Mouse (Mus musculus) intestine, embryonic 14.5 days (tissue): Measurements from ENCODE around the gene Cpne7. TPM values are rescaled to one million over a fixed set of nuclear protein-coding genes. Genes with fewer than 3 reads are reported as not detected.
"Not testable (repeated sequence)": the region's sequence is repeated elsewhere in the genome, so short reads cannot be mapped to it uniquely, and the experiment has no call there.

ENCODE experiments used
- ATAC-seq: fragments of 200-750 bp; cut with Nextera tagmentation; replicated peaks from 2 replicates; pipeline ENCODE4 v1.8.0; 2017; ENCODE audit warnings: low read depth, moderate number of reproducible peaks, moderate TSS enrichment, moderate library complexity; ENCODE audit not compliant: low FRiP score, low TSS enrichment
- DNase-seq: peaks from one replicate; pipeline ENCODE4 v3.0.0-alpha.2; 2018; ENCODE audit warnings: low spot score
- H3K27ac ChIP-seq: fragments of 300-500 bp; sonication (generic); 2 replicates; pipeline ENCODE4 v1.5.1; 2014; ENCODE audit warnings: low read depth, mild to moderate bottlenecking, control low read depth
- H3K27me3 ChIP-seq: fragments of 300-500 bp; sonication (generic); replicated peaks from 2 replicates; pipeline ENCODE4 v1.6.1; 2014; ENCODE audit warnings: low read length, control low read depth; ENCODE audit not compliant: control insufficient read depth, insufficient read depth
- H3K36me3 ChIP-seq: fragments of 300-500 bp; sonication (generic); 2 replicates; pipeline ENCODE4 v1.6.1; 2014; ENCODE audit warnings: low read length, control low read depth; ENCODE audit not compliant: control insufficient read depth, insufficient read depth
- H3K4me1 ChIP-seq: fragments of 300-500 bp; sonication (generic); replicated peaks from 2 replicates; pipeline ENCODE4 v1.6.1; 2014; ENCODE audit warnings: low read length, control low read depth, mixed read lengths; ENCODE audit not compliant: control insufficient read depth, insufficient read depth
- H3K4me2 ChIP-seq: fragments of 300-500 bp; sonication (generic); 2 replicates; pipeline ENCODE4 v1.6.1; 2014; ENCODE audit warnings: low read length
- H3K4me3 ChIP-seq: fragments of 300-500 bp; sonication (generic); 2 replicates; pipeline ENCODE4 v1.5.1; 2014; ENCODE audit warnings: low read depth, low read length, control low read depth, mixed read lengths
- H3K9ac ChIP-seq: fragments of 300-500 bp; sonication (generic); 2 replicates; pipeline ENCODE4 v1.6.1; 2014; ENCODE audit warnings: mild to moderate bottlenecking, low read length
- H3K9me3 ChIP-seq: fragments of 300-500 bp; sonication (generic); 2 replicates; pipeline ENCODE4 v1.6.1; 2016; ENCODE audit warnings: low read length, control low read depth; ENCODE audit not compliant: control insufficient read depth
- WGBS: fragments of 180-500 bp; shearing (Covaris S2); extraction: QIAGEN DNeasy Blood & Tissue Kit; methylation state at CpG from one replicate; pipeline ENCODE4 v1.1.7; 2014; 5-methylcytosine and 5-hydroxymethylcytosine counted together
- polyA plus RNA-seq: library from polyadenylated mRNA; unstranded; fragments of >200 nt; fragmentation: Nextera tagmentation; extraction: Ambion mirVana; gene quantifications from 2 replicates; pipeline ENCODE4 v1.2.1, GENCODE M21; 2014

Gene Cpne7
- polyA plus RNA-seq, 1 experiment from 2014 or later: 0.70 TPM

- Histone ChIP-seq H3K27ac (no peak overlapping the region), H3K9ac (no peak overlapping the region), H3K4me2 (no peak overlapping the region), H3K36me3 (peaks cover 40% of the 10 kb centered on the region), H3K4me3 (no peak overlapping the region), H3K9me3 (no peaks in the 10 kb centered on the region), H3K27me3 (no peaks in the 10 kb centered on the region), H3K4me1 (peaks cover 8% of the 10 kb centered on the region)
- no peak for ATAC-seq
- 56% methylated on average over 8 of the region's 8 CpGs for WGBS
- no peak for DNase-seq
These were observed 16.9 kb upstream of the Cpne7 start for GRCm38 (mm10) chr8:123100288-123100687.

GRCm38 (mm10) chr8:123101244-123101643 lies 15.9 kb upstream of the Cpne7 start:
- DNase-seq: no peak
- peak overlapping the region; percentile 94 for H3K4me2 ChIP-seq
- WGBS: 74% methylated on average over 4 of the region's 4 CpGs
- H3K27me3 ChIP-seq: no peaks in the 10 kb centered on the region
- peaks cover 41% of the 10 kb centered on the region for H3K36me3 ChIP-seq
- H3K9ac ChIP-seq: peak overlapping the region; percentile 99; the same call in 1 of the 2 replicates
- H3K27ac ChIP-seq: no peak overlapping the region
- H3K4me3 ChIP-seq: no peak overlapping the region
- no peaks in the 10 kb centered on the region for H3K9me3 ChIP-seq
- ATAC-seq: no peak
- peaks cover 8% of the 10 kb centered on the region for H3K4me1 ChIP-seq

GRCm38 (mm10) chr8:123101735-123102685 lies 15.2 kb upstream of the Cpne7 start, which contains the start of gene Rpl13:
Gene Rpl13 (plus strand): TSS chr8:123102350.
- peak; percentile 99 for DNase-seq
- H3K27ac ChIP-seq: peak within 1 kb of the TSS; percentile 89
- peak within 1 kb of the TSS; percentile 85 for H3K4me3 ChIP-seq
- H3K9ac ChIP-seq: peak within 1 kb of the TSS; percentile 99
- no peaks in the 10 kb centered on the region for H3K27me3 ChIP-seq
- WGBS: 2% methylated on average over 53 of the region's 56 CpGs
- peaks cover 8% of the 10 kb centered on the region for H3K4me1 ChIP-seq
- no peaks in the 10 kb centered on the region for H3K9me3 ChIP-seq
- peaks cover 41% of the 10 kb centered on the region for H3K36me3 ChIP-seq
- peak; percentile 92 for ATAC-seq
- peak within 1 kb of the TSS; percentile 94 for H3K4me2 ChIP-seq

GRCm38 (mm10) chr8:123102855-123103254 lies 14.3 kb upstream of the Cpne7 start:
- H3K27ac ChIP-seq: peak overlapping the region; percentile 89
- DNase-seq, H3K9me3 ChIP-seq, H3K27me3 ChIP-seq, ATAC-seq, H3K4me1 ChIP-seq: not testable (repeated sequence)
- H3K4me2 ChIP-seq: peak overlapping the region; percentile 91
- peak overlapping the region; percentile 99 for H3K9ac ChIP-seq
- H3K4me3 ChIP-seq: peak overlapping the region; percentile 85
- peaks cover 36% of the 10 kb centered on the region for H3K36me3 ChIP-seq
- WGBS: 1% methylated on average over 25 of the region's 26 CpGs

GRCm38 (mm10) chr8:123103285-123103684 lies 13.9 kb upstream of the Cpne7 start:
- no peak for ATAC-seq
- Histone ChIP-seq H3K9ac (peak overlapping the region; percentile 99), H3K4me3 (peak overlapping the region; percentile 85), H3K27me3 (no peaks in the 10 kb centered on the region), H3K27ac (peak overlapping the region; percentile 89; the same call in 1 of the 2 replicates), H3K4me1 (peaks cover 8% of the 10 kb centered on the region), H3K9me3 (no peaks in the 10 kb centered on the region), H3K4me2 (peak overlapping the region; percentile 91), H3K36me3 (peaks cover 32% of the 10 kb centered on the region)
- 17% methylated on average over 14 of the region's 15 CpGs for WGBS
- no peak for DNase-seq

GRCm38 (mm10) chr8:123104046-123104767 lies 13.0 kb upstream of the Cpne7 start:
- no peaks in the 10 kb centered on the region for H3K9me3 ChIP-seq
- no peak for DNase-seq
- no peak for ATAC-seq
- H3K27ac ChIP-seq: peak overlapping the region; percentile 89; the same call in 1 of the 2 replicates
- 85% methylated on average over 6 of the region's 6 CpGs for WGBS
- H3K36me3 ChIP-seq: peaks cover 28% of the 10 kb centered on the region
- peak overlapping the region; percentile 91 for H3K4me2 ChIP-seq
- H3K27me3 ChIP-seq: no peaks in the 10 kb centered on the region
- H3K4me1 ChIP-seq: peaks cover 8% of the 10 kb centered on the region
- H3K9ac ChIP-seq: peak overlapping the region; percentile 99
- H3K4me3 ChIP-seq: peak overlapping the region; percentile 85; the same call in 1 of the 2 replicates

- 64% methylated on average over 5 of the region's 5 CpGs for WGBS
- Histone ChIP-seq H3K9ac (no peak overlapping the region), H3K9me3 (no peaks in the 10 kb centered on the region), H3K27me3 (no peaks in the 10 kb centered on the region), H3K4me1 (peaks cover 8% of the 10 kb centered on the region), H3K36me3 (peaks cover 28% of the 10 kb centered on the region), H3K4me3 (no peak overlapping the region), H3K4me2 (no peak overlapping the region), H3K27ac (no peak overlapping the region)
- peak; percentile 26; the same call in 1 of the 2 replicates for ATAC-seq
- DNase-seq: no peak
These were observed 11.4 kb upstream of the Cpne7 start for GRCm38 (mm10) chr8:123105553-123106326.

- H3K9me3 ChIP-seq: no peaks in the 10 kb centered on the region
- DNase-seq (no peak), ATAC-seq (no peak)
- H3K4me1 ChIP-seq: peaks cover 8% of the 10 kb centered on the region
- H3K4me3 ChIP-seq: no peak overlapping the region
- no peaks in the 10 kb centered on the region for H3K27me3 ChIP-seq
- H3K9ac ChIP-seq: no peak overlapping the region
- 49% methylated on average over 2 of the region's 2 CpGs for WGBS
- peaks cover 28% of the 10 kb centered on the region for H3K36me3 ChIP-seq
- no peak overlapping the region for H3K4me2 ChIP-seq
- H3K27ac ChIP-seq: no peak overlapping the region
These were observed 10.6 kb upstream of the Cpne7 start for GRCm38 (mm10) chr8:123106531-123106930.
